Mouse (Mus musculus): ENCODE results near the gene Gm11115.

Gm11115 gene

DNA sequence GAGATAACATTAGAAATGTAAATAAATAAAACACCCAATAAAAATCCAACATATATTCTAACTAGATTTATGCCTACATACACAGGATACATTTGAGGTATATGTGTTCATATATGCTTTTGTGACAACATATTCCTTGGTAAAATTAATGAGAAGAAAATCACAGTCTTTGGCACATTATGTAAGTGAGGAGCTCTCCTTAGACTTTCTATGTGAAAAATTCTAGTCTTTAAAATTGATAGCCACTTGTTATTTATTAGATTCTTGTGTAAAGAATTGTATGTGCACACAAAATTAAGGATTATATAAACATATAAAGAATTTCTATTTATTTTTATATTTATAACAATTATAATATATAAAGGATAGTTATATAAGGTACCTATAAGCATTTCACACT is at the start of gene Gm11115:
Gm11115 (minus strand) TSS at position 101 of the 400 bp plus-strand sequence.
- no peak for DNase-seq

- no peak for DNase-seq
Measured at GRCm38 (mm10) chr5:88111430-88111829, 42.5 kb downstream of the Gm11115 start, which contains the start of gene Gm11116. Gene Gm11116 (minus strand): TSS chr5:88111530.
